Mouse (Mus musculus) bone marrow, adult 2 months (tissue): Measurements from ENCODE around the gene Pxdc1. TPM values are rescaled to one million over a fixed set of nuclear protein-coding genes. Genes with fewer than 3 reads are reported as not detected.

Source experiments
- H3K27ac ChIP-seq: fragments of 200-500 bp; 2 replicates; pipeline ENCODE4 v1.5.1; 2012; ENCODE audit warnings: low read depth, mild to moderate bottlenecking, control low read depth, inconsistent platforms, low read length; ENCODE audit not compliant: control insufficient read depth, poor library complexity, insufficient read depth
- H3K4me1 ChIP-seq: fragments of 200-500 bp; 2 replicates; pipeline ENCODE4 v1.6.1; 2011; ENCODE audit warnings: low read length; ENCODE audit not compliant: control insufficient read depth, insufficient read depth
- H3K4me3 ChIP-seq: fragments of 200-500 bp; replicated peaks from 2 replicates; pipeline ENCODE3; 2011; ENCODE audit warnings: mild to moderate bottlenecking, low read depth, low read length, control low read depth; ENCODE audit not compliant: control insufficient read depth
- CTCF ChIP-seq: fragments of 200-500 bp; IDR thresholded peaks from 2 replicates; pipeline ENCODE4 v1.5.1; 2011; ENCODE audit warnings: low read length, control low read depth; ENCODE audit not compliant: control insufficient read depth, insufficient read depth
- POLR2A ChIP-seq: fragments of 200-500 bp; IDR thresholded peaks from 2 replicates; pipeline ENCODE4 v1.6.1; 2011; ENCODE audit warnings: low read depth, mild to moderate bottlenecking, control low read depth, low read length, borderline replicate concordance; ENCODE audit not compliant: control insufficient read depth
- WGBS: fragments of 180-500 bp; shearing (Covaris S2); methylation state at CpG from one replicate; pipeline ENCODE4 v1.1.7; 2018; 5-methylcytosine and 5-hydroxymethylcytosine counted together
- polyA plus RNA-seq: library from polyadenylated mRNA; stranded (reverse); fragments of >200 nt; gene quantifications from 2 replicates; pipeline ENCODE4 v1.2.4, GENCODE M21; 2011; ENCODE audit warnings: low replicate concordance; ENCODE audit not compliant: missing spikeins, insufficient read depth, insufficient read length

The Pxdc1 gene
- polyA plus RNA-seq, 1 experiment, result 5.0 TPM

- Histone ChIP-seq H3K4me1 (no peaks in the 10 kb centered on the region), H3K27ac (no peak overlapping the region), H3K4me3 (no peak overlapping the region)
- TF ChIP-seq CTCF (no peak), POLR2A (no peak)
- 39% methylated on average over 5 of the region's 5 CpGs for WGBS
Observed at GRCm38 (mm10) chr13:34656351-34656750, 3.1 kb upstream of the Pxdc1 start.

- WGBS, result 1% methylated on average over 105 of the region's 105 CpGs
- Histone ChIP-seq H3K27ac (peak overlapping the region; percentile 79), H3K4me1 (no peaks in the 10 kb centered on the region; the same call in 1 of the 2 replicates), H3K4me3 (peak overlapping the region; percentile 63)
- TF ChIP-seq POLR2A, result peak; percentile 33; the same call in 1 of the 2 replicates
- TF ChIP-seq CTCF, result peak; percentile 10; the same call in 1 of the 2 replicates
Observed at GRCm38 (mm10) chr13:34652353-34653241, 689 bp downstream of the Pxdc1 start.

GRCm38 (mm10) chr13:34652016-34652352, 1.3 kb downstream of the Pxdc1 start:
- Histone ChIP-seq H3K4me3 (peak overlapping the region; percentile 63), H3K27ac (peak overlapping the region; percentile 79), H3K4me1 (no peaks in the 10 kb centered on the region; the same call in 1 of the 2 replicates)
- TF ChIP-seq CTCF, result no peak
- TF ChIP-seq POLR2A, result no peak
- 2% methylated on average over 35 of the region's 35 CpGs for WGBS

GRCm38 (mm10) chr13:34651474-34651991, 1.8 kb downstream of the Pxdc1 start:
- WGBS, result 13% methylated on average over 24 of the region's 24 CpGs
- Histone ChIP-seq H3K4me3 (peak overlapping the region; percentile 63), H3K4me1 (no peaks in the 10 kb centered on the region; the same call in 1 of the 2 replicates), H3K27ac (peak overlapping the region; percentile 20; the same call in 1 of the 2 replicates)
- no peak for TF ChIP-seq POLR2A
- no peak for TF ChIP-seq CTCF

GRCm38 (mm10) chr13:34650953-34651352, 2.3 kb downstream of the Pxdc1 start:
- WGBS, result 68% methylated on average over 10 of the region's 10 CpGs
- peak overlapping the region; percentile 8 for H3K4me3 ChIP-seq
- no peak overlapping the region for H3K27ac ChIP-seq
- TF ChIP-seq CTCF (no peak), POLR2A (no peak)
- H3K4me1 ChIP-seq, result no peaks in the 10 kb centered on the region; the same call in 1 of the 2 replicates

GRCm38 (mm10) chr13:34650371-34650770, 2.9 kb downstream of the Pxdc1 start:
- Histone ChIP-seq H3K4me3 (peak overlapping the region; percentile 5), H3K4me1 (no peaks in the 10 kb centered on the region; the same call in 1 of the 2 replicates), H3K27ac (no peak overlapping the region)
- 72% methylated on average over 6 of the region's 6 CpGs for WGBS
- no peak for TF ChIP-seq POLR2A
- no peak for TF ChIP-seq CTCF

- Histone ChIP-seq H3K4me1 (no peaks in the 10 kb centered on the region; the same call in 1 of the 2 replicates), H3K27ac (no peak overlapping the region), H3K4me3 (no peak overlapping the region)
- 47% methylated on average over 4 of the region's 4 CpGs for WGBS
- TF ChIP-seq CTCF (no peak), POLR2A (no peak)
Observed at GRCm38 (mm10) chr13:34647751-34648150, 5.5 kb downstream of the Pxdc1 start.

- no peaks in the 10 kb centered on the region; the same call in 1 of the 2 replicates for H3K4me1 ChIP-seq
- no peak overlapping the region for H3K4me3 ChIP-seq
- TF ChIP-seq POLR2A (no peak), CTCF (no peak)
- 72% methylated on average over 8 of the region's 8 CpGs for WGBS
- no peak overlapping the region for H3K27ac ChIP-seq
Observed at GRCm38 (mm10) chr13:34647221-34647620, 6.1 kb downstream of the Pxdc1 start.
